Mouse (Mus musculus): ENCODE measurements at regions not wholly inside any gene's neighbourhood (a gene's known extent, or its start where the extent isn't known, plus 50 kb on each side); places are given as distances from the start of the nearest gene placed in this dataset.

DNA sequence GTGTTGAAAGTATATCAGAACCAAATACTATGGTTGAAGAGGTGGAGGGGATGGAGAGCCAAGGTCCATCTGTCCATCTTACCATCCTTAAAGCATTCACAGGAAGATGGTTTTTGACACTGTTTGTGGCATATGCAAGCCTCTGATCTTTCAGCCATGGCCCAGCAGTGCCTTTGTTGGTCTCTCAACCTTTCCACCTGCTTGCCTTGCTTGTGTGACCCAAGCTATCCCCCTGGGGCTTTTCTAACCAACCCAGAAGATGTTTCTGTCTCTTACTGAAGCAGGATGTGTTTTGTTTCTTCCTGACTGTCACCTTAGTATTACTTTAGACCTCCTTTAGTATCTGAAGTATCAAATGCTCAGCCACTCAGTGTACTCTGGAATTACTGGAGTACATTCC lies 107.8 kb upstream of the Prdm1 start:
- H3K27ac ChIP-seq, result no peak overlapping the region
- H3K4me3 ChIP-seq (replicated peaks), result no peak overlapping the region
- no peaks in the 10 kb centered on the region for H3K36me3 ChIP-seq
- H3K27me3 ChIP-seq, result no peaks in the 10 kb centered on the region
- no peak overlapping the region for H3K4me2 ChIP-seq
- DNase-seq (no peak), ATAC-seq (ENCODE audit: low read depth) (no peak)
- peaks cover 6% of the 10 kb centered on the region for H3K4me1 ChIP-seq (replicated peaks)
- no peak overlapping the region for H3K9ac ChIP-seq
- no peaks in the 10 kb centered on the region for H3K9me3 ChIP-seq (replicated peaks)

DNA sequence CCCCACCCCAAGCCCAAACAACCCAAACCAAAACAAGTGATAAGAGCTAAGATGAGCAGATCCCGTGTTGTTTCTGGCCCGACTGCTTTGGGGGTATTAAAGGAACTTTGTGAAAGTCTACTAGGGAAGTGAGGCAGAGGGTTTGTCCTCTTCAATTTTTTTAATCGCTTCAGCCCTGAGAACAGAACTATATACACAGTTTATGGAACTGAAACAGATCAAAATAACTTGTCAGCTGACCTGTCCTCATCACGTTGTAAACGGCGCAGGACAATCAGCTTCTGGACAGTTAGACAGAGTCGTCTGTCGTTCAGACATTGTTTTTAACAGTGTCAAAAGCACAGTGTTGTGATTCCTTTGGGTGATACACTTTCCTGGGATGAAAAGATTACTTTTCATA lies 103.3 kb upstream of the Prdm1 start:
- Histone ChIP-seq H3K4me3 (replicated peaks) (no peak overlapping the region), H3K9ac (no peak overlapping the region), H3K9me3 (replicated peaks) (no peaks in the 10 kb centered on the region), H3K27ac (no peak overlapping the region), H3K27me3 (no peaks in the 10 kb centered on the region), H3K36me3 (no peaks in the 10 kb centered on the region), H3K4me2 (no peak overlapping the region), H3K4me1 (replicated peaks) (peaks cover 2% of the 10 kb centered on the region)
- WGBS (ENCODE audit: insufficient replicate concordance), result 31% methylated on average over 8 of the region's 8 CpGs
- ATAC-seq (ENCODE audit: low read depth) (no peak), DNase-seq (no peak)

DNA sequence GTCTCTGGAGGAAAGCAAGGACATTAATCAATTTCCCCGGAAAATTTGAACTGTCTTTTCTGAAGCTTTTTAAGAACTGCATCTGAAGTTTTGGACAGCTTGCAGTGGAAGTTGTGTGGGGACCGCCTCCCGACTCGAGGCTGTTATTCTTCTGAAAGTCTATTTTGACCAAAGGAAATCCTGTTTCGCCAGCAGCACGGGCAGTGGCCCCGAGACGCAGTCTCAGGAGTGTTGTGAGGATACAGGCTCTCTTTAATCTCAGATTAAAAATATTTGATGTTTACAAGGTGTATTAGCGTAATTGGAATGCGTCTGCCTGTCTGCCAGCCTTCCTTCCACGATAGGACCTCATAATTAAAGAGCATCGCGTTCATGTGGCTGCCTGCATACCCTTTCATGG lies 102.2 kb upstream of the Prdm1 start:
- H3K36me3 ChIP-seq, result no peaks in the 10 kb centered on the region
- H3K4me1 ChIP-seq (replicated peaks), result no peaks in the 10 kb centered on the region
- no peak for ATAC-seq (ENCODE audit: low read depth)
- H3K4me2 ChIP-seq, result no peak overlapping the region; the same call in 1 of the 2 replicates
- H3K4me3 ChIP-seq (replicated peaks), result no peak overlapping the region
- no peak overlapping the region for H3K9ac ChIP-seq
- H3K27ac ChIP-seq, result 0 out of 2 replicates have a peak overlapping the region, but pooled peaks have one; percentile 21
- WGBS (ENCODE audit: insufficient replicate concordance), result 26% methylated on average over 13 of the region's 13 CpGs
- no peaks in the 10 kb centered on the region for H3K9me3 ChIP-seq (replicated peaks)
- H3K27me3 ChIP-seq, result no peaks in the 10 kb centered on the region
- DNase-seq, result no peak

DNA sequence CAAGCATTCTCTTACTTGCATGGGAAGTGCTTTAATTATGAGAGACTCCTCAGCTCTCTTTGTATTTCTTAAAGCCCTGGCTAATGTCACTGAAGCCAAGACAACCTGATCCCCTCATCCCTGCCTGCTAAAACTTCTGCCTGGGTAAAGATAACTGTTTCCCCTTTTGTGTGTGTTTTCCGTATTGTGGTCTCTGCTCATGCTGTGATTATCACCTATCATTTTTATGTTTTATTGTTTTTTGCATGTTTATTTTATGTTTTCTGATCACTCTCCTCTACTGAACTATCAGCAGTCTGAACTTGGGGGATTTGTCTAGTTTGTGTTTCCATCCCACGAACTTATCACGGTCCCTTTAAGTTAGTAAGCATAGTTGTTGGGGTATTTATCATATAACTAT lies 100.1 kb upstream of the Prdm1 start:
- DNase-seq, result no peak
- Histone ChIP-seq H3K4me1 (replicated peaks) (no peaks in the 10 kb centered on the region), H3K4me3 (replicated peaks) (no peak overlapping the region), H3K27ac (no peak overlapping the region), H3K9ac (no peak overlapping the region), H3K4me2 (no peak overlapping the region), H3K9me3 (replicated peaks) (no peaks in the 10 kb centered on the region), H3K27me3 (no peaks in the 10 kb centered on the region), H3K36me3 (no peaks in the 10 kb centered on the region)
- 56% methylated on average over 3 of the region's 3 CpGs for WGBS (ENCODE audit: insufficient replicate concordance)
- ATAC-seq (ENCODE audit: low read depth), result no peak

DNA sequence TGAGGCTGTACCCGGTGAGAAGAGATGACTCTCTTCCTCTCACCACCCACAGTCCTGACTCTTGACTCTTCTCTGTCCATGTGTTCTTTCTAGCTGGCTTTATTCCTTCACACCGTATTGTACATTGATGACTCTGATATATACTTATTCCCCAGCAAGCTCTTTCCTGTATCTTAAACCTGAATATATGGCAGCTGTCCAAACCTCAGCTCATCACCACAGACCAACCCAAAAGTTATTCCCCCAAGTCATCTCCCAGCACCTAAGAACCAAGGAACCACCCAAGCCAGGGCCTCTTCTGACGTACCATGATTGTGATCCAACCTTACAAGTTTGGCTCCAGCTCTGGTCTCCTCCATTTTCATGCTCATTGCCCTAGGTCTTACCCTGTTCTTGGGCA lies 99.1 kb upstream of the Prdm1 start:
- no peak overlapping the region for H3K27ac ChIP-seq
- H3K4me3 ChIP-seq (replicated peaks), result no peak overlapping the region
- no peak overlapping the region for H3K9ac ChIP-seq
- DNase-seq, result no peak
- 79% methylated on average over 3 of the region's 3 CpGs for WGBS (ENCODE audit: insufficient replicate concordance)
- H3K36me3 ChIP-seq, result no peaks in the 10 kb centered on the region
- no peaks in the 10 kb centered on the region for H3K4me1 ChIP-seq (replicated peaks)
- no peak for ATAC-seq (ENCODE audit: low read depth)
- no peak overlapping the region for H3K4me2 ChIP-seq
- H3K9me3 ChIP-seq (replicated peaks), result no peaks in the 10 kb centered on the region
- H3K27me3 ChIP-seq, result no peaks in the 10 kb centered on the region

DNA sequence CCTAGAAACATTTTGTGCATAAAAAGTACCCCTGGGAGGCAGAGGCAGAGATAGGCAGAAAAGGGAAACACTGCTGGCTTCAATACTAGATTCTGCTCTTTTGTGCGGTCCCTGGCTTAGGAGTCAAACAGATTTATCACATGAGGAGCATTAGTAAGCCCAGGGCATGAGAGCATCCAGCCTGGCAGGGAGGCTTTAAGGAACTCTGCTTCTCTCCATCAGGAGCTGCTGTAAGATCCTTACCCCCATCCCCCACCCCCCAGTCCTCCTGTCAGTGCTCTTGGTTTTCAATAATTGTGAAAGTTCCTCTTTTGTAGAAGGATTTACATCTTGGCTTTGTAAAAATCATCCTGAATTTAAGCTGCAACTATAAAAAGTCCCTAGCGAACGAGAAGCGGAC lies 97.2 kb upstream of the Prdm1 start:
- Histone ChIP-seq H3K36me3 (no peaks in the 10 kb centered on the region), H3K9ac (no peak overlapping the region), H3K4me2 (no peak overlapping the region), H3K27ac (no peak overlapping the region), H3K27me3 (no peaks in the 10 kb centered on the region), H3K9me3 (replicated peaks) (no peaks in the 10 kb centered on the region), H3K4me3 (replicated peaks) (no peak overlapping the region), H3K4me1 (replicated peaks) (no peaks in the 10 kb centered on the region)
- DNase-seq (no peak), ATAC-seq (ENCODE audit: low read depth) (no peak)
- 53% methylated on average over 4 of the region's 4 CpGs for WGBS (ENCODE audit: insufficient replicate concordance)

DNA sequence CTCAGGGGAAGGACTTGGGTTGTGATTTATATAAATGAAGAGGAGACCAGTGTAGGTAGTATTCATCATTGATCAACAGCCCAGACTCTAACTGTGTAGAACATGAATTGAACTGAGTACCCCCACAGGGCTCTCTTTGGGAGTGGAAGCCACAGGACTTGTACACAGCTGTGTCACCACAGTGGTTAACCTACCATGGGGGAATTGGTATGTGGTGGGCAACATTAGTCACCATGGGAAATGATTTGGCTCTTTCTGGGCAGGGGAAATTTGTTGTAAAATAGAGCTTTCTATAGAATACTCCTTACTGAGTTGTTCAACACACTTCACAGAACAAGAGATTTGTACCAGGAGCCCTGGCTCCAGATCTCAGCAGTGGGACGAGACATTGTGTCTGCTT lies 87.3 kb upstream of the Prdm1 start:
- no peaks in the 10 kb centered on the region for H3K4me1 ChIP-seq (replicated peaks)
- no peak overlapping the region for H3K4me3 ChIP-seq (replicated peaks)
- 54% methylated on average over 1 of the region's 1 CpGs for WGBS (ENCODE audit: insufficient replicate concordance)
- no peak for DNase-seq
- H3K27me3 ChIP-seq, result no peaks in the 10 kb centered on the region
- H3K27ac ChIP-seq, result no peak overlapping the region
- H3K9me3 ChIP-seq (replicated peaks), result no peaks in the 10 kb centered on the region
- H3K36me3 ChIP-seq, result no peaks in the 10 kb centered on the region
- no peak overlapping the region for H3K9ac ChIP-seq
- no peak overlapping the region for H3K4me2 ChIP-seq
- no peak for ATAC-seq (ENCODE audit: low read depth)

DNA sequence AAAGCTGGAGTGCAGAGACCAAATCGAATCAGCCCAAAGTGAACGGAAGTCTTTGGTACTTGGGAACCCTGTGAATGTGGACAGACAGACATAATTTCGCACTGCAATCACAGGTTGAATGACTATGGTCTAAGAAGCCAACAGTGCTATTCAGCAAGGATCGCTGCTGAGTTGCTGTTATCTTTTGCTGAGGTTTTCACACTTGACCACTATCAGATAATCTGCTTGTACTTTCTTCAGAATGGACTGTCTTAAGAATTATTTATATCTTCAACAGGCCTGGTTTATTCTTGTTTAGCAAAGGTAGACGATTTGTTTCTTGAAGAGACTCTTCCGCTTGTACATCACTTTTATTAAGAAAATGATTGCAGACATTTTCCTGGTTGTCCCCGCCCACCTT lies 84.3 kb upstream of the Prdm1 start:
- ATAC-seq (ENCODE audit: low read depth), result no peak
- H3K27ac ChIP-seq, result no peak overlapping the region
- peaks cover 4% of the 10 kb centered on the region; the same call in 1 of the 2 replicates for H3K4me1 ChIP-seq (replicated peaks)
- no peak overlapping the region for H3K9ac ChIP-seq
- DNase-seq, result no peak
- H3K27me3 ChIP-seq, result no peaks in the 10 kb centered on the region
- no peaks in the 10 kb centered on the region for H3K9me3 ChIP-seq (replicated peaks)
- WGBS (ENCODE audit: insufficient replicate concordance), result 58% methylated on average over 7 of the region's 7 CpGs
- no peaks in the 10 kb centered on the region for H3K36me3 ChIP-seq
- H3K4me2 ChIP-seq, result no peak overlapping the region
- H3K4me3 ChIP-seq (replicated peaks), result no peak overlapping the region

DNA sequence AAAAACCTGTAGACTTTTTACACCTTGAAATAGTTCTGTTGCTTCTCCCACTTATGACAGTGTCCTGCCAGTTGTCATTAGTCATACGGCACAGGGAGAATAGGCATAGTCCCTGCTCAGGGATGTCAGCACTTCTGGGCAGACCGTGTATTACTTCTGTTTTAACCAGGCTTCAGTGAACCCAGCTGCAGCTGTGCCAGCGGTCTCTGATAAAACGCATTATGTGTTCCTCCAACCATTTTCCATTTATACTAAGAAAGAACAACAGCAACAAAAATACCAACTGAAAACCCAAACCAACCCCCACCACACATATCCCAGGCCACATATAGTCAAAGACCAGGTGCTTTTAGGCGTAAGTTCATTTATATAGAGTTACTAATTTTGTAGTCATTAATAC lies 83.1 kb upstream of the Prdm1 start:
- Histone ChIP-seq H3K27ac (no peak overlapping the region), H3K4me2 (no peak overlapping the region), H3K4me1 (replicated peaks) (peaks cover 4% of the 10 kb centered on the region; the same call in 1 of the 2 replicates), H3K27me3 (no peaks in the 10 kb centered on the region), H3K36me3 (no peaks in the 10 kb centered on the region), H3K9me3 (replicated peaks) (no peaks in the 10 kb centered on the region), H3K9ac (no peak overlapping the region), H3K4me3 (replicated peaks) (no peak overlapping the region)
- 71% methylated on average over 5 of the region's 5 CpGs for WGBS (ENCODE audit: insufficient replicate concordance)
- DNase-seq, result no peak
- no peak for ATAC-seq (ENCODE audit: low read depth)

DNA sequence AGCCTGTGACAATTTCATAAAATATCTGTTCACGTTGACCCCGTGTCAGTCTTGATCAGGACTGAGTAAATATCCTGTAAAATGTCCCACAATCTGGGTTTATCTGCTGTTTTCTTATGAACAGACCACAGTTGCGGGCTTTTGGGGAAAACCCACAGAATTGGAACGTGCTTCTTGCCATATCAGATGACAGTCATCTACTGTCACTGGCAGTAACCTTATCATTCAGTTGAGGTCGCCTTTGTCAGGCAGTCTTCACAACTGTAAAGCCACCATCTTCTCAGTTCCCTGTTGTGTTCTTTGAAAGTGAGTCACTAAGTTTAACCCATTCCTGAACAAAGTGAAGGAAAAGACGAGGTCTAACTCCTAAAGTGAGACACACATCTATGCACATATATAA lies 80.9 kb upstream of the Prdm1 start:
- DNase-seq, result no peak
- ATAC-seq (ENCODE audit: low read depth), result peak; percentile 51
- H3K27ac ChIP-seq, result no peak overlapping the region
- 13% methylated on average over 6 of the region's 6 CpGs for WGBS (ENCODE audit: insufficient replicate concordance)
- H3K4me1 ChIP-seq (replicated peaks), result peaks cover 4% of the 10 kb centered on the region; the same call in 1 of the 2 replicates
- H3K36me3 ChIP-seq, result no peaks in the 10 kb centered on the region
- no peak overlapping the region for H3K4me3 ChIP-seq (replicated peaks)
- no peak overlapping the region for H3K4me2 ChIP-seq
- H3K9ac ChIP-seq, result no peak overlapping the region
- H3K9me3 ChIP-seq (replicated peaks), result no peaks in the 10 kb centered on the region
- H3K27me3 ChIP-seq, result no peaks in the 10 kb centered on the region

DNA sequence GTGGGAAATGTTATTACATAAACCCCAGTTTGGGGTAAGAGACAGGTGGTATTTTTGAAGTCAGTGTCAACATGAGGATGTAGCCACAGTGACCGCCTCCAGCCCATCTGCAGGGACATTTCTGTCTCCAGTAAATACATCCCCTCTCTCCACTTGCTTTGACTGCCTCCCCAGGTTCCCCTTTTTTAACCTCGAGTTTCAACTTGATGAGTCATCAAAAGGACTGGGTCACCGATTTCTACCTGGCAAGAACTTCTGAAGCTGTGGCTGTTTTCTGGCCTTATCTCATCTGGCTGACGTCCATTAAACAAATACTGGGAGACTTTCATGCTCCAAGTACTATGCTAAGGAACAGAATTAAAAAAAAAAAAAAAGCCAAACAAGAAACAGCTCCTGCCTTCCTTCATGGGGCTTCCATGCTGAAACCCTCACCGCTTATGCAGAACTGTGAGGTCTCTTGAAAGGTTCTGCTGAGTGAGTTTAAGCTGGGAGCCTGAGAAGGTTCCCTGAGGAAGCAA lies 79.1 kb upstream of the Prdm1 start:
- Histone ChIP-seq H3K36me3 (no peaks in the 10 kb centered on the region), H3K27me3 (no peaks in the 10 kb centered on the region), H3K4me2 (no peak overlapping the region), H3K4me1 (replicated peaks) (peaks cover 4% of the 10 kb centered on the region; the same call in 1 of the 2 replicates), H3K4me3 (replicated peaks) (no peak overlapping the region), H3K9ac (no peak overlapping the region), H3K9me3 (replicated peaks) (no peaks in the 10 kb centered on the region), H3K27ac (no peak overlapping the region)
- 25% methylated on average over 5 of the region's 5 CpGs for WGBS (ENCODE audit: insufficient replicate concordance)
- DNase-seq, result no peak
- no peak for ATAC-seq (ENCODE audit: low read depth)

DNA sequence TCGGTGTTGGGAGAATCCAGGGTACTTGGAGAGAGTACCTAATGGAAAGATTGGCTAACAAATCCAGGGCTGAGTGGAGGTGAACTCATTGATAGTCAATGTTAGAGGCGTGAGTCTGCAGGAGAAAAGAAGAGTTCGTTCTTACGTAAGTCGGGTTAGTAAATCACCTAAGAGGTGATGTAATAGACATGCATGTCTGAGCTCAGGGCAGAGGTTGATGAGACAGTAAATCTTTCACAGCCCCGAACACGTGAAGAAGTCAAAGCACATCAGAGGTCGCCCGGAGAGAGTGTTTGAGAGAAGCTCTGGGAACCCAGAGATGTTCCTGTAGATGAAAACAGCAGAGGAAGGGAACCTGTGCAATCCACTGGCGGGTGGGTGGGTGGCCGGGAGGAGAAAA lies 76.2 kb upstream of the Prdm1 start:
- DNase-seq (no peak), ATAC-seq (ENCODE audit: low read depth) (no peak)
- Histone ChIP-seq H3K36me3 (no peaks in the 10 kb centered on the region), H3K9ac (no peak overlapping the region), H3K4me3 (replicated peaks) (no peak overlapping the region), H3K4me1 (replicated peaks) (peaks cover 4% of the 10 kb centered on the region; the same call in 1 of the 2 replicates), H3K9me3 (replicated peaks) (no peaks in the 10 kb centered on the region), H3K27ac (no peak overlapping the region), H3K4me2 (no peak overlapping the region), H3K27me3 (no peaks in the 10 kb centered on the region)
- whole genome bisulfite sequencing (ENCODE audit: insufficient replicate concordance), result 67% methylated on average over 11 of the region's 11 CpGs

Measured in liver, embryonic 13.5 days (tissue).